Mouse (Mus musculus) cerebellum, postnatal 25 days (tissue): Measurements from ENCODE around the gene Ecm1.
"Not testable (repeated sequence)": the region's sequence is repeated elsewhere in the genome, so short reads cannot be mapped to it uniquely, and the experiment has no call there.

Source experiments
- DNase-seq, 2 experiments: peaks; one replicate each; pipeline ENCODE4 v3.0.0; 2021; ENCODE audit warnings: mixed read lengths in 2 of 2

The Ecm1 gene

DNA sequence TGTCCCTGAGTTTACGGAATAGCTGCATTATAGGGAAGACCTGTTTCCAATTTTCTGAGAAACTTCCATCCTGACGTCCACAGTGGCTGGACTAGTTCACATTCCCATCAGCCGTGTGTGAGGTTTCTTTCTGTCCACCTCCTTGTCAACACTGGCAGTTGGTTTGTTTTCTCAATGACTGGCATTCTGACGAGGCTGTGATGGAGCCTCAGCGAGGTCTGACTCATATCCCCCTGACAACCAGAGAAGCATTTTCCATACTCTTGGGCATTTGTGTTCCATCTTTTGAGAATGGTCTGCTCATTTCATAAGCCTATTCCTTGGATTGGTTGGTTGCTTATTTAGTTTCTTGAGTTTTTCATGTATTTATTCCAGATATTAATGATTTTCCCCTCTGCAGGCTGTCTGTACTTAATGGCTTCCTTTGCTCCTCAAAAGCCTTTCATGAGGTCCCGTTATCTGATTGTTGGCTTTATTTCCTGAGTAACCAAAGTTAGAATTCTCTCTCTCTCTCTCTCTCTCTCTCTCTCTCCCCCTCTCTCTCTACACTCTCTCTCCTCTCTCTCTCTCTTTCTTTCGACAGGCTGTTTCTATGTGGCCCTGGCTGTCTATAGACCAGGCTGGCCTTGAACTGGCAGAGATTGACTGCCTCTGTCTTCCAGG lies 12.5 kb downstream of the Ecm1 start:
- DNase-seq, result no peak

DNA sequence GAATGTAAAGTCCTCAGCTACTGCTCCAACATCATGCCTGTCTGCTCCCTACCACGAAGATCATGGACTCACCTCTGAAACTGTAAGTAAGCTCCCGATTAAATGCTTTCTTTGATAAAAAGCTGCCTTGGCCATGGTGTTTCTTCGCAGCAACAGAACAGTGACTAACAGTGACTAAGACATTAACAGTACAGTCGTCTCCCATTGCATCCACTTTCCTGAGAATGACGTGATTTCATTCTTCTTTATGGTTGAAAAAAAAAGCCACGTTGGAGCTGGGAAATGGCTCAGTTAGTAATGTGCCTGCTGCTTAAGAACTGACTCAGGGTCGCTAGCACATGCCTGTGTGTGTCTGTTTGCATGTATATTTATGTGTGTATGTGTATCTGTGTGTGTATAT lies 13.5 kb downstream of the Ecm1 start:
- DNase-seq, result no peak

GRCm38 (mm10) chr3:95722386-95722785 lies 17.0 kb downstream of the Ecm1 start:
- no peak for DNase-seq

- DNase-seq, result no peak
Observed at GRCm38 (mm10) chr3:95718153-95718552, 21.2 kb downstream of the Ecm1 start.

- no peak for DNase-seq
Observed at GRCm38 (mm10) chr3:95716075-95716474, 23.3 kb downstream of the Ecm1 start.

DNA sequence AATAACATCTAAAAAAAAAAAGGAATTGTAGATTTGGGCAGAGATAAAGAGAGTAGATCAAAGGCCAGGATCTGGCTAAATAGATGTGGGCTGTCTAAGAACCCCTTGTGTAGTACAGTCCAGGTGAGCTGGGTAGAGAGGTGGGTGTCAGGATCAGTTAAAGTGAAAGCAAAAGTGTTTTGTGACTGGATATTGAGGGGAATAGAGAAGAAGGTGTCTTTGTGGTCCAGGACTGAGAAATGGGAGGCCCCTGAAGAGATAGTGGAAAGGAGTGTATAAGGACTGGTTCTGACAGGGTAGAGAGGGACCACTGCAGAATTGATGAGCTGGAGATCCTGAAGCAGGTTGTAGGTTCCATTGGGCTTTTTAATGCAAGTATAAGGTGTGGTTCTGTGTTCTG lies 29.4 kb downstream of the Ecm1 start:
- no peak for DNase-seq

- DNase-seq, result no peak
Observed at GRCm38 (mm10) chr3:95709044-95709443, 30.3 kb downstream of the Ecm1 start.

DNA sequence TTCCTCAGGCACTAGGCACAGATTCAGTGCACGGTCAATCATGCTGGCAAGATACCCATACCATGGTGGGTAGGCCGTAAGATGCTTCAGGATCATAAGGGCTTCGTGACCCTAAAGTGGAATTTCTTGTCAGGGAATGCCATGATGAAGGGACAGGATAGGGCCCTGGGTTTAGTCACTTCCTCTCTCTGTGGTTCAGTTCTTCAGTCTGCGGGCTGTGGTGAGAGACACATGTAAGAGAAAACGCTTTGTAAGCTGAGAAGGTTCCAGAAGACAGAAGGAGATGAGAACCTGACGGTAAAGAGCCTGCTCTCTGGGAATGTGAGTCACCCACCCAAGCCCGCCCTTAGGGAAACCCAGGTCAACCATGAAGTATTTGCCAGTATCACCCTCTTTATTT lies 31.9 kb downstream of the Ecm1 start:
- DNase-seq, result no peak

- no peak for DNase-seq
Observed at GRCm38 (mm10) chr3:95706273-95706672, 33.1 kb downstream of the Ecm1 start.

DNA sequence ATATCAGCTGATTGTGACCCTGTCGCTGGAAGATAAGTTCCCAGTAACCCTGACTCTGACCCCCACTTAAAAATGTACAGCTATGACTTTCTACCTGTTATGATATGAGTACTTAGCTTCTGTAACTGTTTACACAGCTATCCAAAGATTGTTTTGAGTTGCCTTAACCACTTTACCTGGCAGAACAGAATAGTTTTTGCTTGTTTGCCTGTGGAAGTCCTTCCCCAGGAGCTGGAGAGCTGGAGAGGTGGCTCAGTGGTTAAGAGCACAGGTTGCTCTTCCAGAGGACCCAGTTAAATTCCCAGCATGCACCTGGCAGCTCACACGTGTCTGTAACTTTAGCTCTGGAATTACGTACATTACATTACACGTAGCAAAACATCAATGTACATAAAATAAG lies 34.8 kb downstream of the Ecm1 start:
- no peak for DNase-seq

DNA sequence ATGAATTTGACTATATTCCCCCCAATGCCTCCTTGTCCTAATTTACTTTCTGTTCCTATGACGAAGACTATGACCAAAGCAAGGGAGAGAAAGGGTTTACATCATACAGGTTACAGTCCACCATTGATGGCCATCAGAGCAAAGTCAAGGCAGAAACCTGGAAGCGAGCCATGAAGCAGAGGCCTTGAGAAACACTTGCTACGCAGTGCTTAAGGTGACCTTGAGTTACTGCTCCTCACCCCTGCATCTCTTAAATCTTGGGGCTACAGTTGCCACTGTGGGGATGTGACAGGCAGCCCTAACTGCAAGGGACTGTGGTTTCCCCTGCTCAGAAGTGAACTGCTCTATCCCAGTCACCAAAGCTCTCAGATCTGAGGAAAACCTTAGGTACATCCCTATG lies 36.1 kb downstream of the Ecm1 start:
- DNase-seq, result no peak

GRCm38 (mm10) chr3:95701877-95702540 lies 37.4 kb downstream of the Ecm1 start:
- peak; percentile 63 to 79 for DNase-seq

- DNase-seq, result no peak
Observed at GRCm38 (mm10) chr3:95701085-95701484, 38.3 kb downstream of the Ecm1 start.

- peak; percentile 82 for DNase-seq
Observed at GRCm38 (mm10) chr3:95700233-95700681, 39.1 kb downstream of the Ecm1 start.

GRCm38 (mm10) chr3:95698286-95698685 lies 41.1 kb downstream of the Ecm1 start:
- DNase-seq, result no peak

- no peak for DNase-seq
Observed at GRCm38 (mm10) chr3:95696360-95696759, 43.0 kb downstream of the Ecm1 start.

GRCm38 (mm10) chr3:95695796-95696195 lies 43.6 kb downstream of the Ecm1 start:
- DNase-seq, result no peak

DNA sequence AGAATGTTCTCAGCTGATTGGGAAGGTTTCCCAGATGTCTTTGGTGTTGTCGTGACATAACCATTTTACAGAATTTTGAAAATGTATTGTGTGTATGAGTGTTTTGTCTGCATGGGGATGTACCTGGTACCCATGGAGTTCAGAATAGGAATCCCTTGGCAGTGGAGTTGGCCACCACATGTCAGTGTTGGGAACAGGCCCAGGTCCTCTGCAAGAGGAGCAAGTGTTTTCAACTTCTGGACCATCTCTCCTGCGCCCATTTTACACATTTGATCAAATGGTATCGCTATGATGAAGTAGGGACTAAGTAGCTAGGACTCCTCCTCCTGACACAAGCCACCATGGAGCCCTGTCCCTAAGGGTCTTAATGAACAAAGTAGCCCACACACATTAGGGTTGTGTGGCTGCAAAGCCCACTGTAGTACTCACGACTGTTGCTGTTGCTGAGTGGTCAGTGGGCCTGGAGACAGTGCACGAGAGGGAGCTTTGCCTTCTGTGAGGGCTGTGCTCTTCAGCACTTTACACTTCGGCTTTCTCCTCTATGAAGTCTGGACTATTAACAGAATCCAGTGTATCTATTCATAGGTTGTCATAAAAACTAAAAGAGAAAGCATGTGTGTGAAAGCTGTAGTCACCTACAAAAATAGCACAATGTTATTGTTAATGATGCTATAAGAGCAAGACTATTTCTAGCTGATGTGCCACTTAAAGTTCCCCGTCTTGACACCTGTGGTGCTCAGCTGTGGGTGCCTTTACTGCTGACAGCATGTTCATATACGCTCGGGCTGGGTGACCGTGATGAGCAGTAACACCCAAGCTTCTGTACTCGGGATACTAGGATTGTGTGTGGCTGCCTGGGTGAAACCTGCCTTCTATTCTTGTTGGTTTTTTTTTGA lies 44.3 kb downstream of the Ecm1 start:
- DNase-seq, result no peak

DNA sequence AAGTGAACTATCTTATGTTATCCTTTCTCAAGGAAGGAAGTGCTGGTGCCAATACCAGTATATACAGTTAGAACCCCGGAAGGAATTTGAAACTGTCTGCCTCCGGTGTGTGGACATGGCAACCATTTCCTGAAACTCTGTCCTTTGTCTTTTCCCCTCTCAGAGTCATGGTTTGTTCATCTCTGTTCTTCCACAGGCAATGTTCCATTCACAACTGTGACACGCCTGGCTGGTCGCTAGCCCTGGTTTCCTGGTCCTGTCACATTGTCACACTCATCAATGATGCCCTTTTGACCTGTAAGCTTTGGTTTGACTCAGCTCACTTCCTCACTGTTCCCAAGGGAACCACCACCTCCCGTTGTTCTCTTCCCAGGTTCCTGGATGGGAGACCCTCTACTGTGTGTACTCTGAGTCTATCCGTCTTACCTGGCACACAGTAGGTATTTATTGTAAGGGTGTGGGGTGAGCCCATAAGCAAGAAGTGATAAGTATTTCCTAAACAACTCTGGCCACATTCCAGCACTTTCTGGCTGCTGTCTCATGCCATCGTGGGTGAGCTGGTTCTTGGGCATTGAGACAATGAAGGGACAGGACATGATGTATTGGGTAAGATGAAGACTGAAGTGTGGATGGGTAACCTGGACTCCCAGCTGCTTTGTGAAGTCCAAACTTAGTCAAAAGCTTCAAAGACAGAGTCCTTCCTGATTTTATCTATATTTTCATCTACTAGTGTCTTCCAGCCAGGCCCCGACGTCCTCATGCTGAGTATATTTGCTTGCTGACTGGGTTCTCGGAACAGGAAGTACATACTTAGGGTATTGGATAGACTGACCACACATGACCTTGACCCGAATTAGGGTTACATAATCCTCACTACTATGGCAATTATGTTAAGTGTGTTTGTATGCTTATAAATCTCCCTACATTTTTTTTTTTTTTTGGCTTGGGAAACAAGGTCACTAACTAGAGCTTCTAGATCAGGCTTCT lies 45.3 kb downstream of the Ecm1 start:
- no peak for DNase-seq

- DNase-seq, result no peak
Observed at GRCm38 (mm10) chr3:95692677-95693076, 46.7 kb downstream of the Ecm1 start.

DNA sequence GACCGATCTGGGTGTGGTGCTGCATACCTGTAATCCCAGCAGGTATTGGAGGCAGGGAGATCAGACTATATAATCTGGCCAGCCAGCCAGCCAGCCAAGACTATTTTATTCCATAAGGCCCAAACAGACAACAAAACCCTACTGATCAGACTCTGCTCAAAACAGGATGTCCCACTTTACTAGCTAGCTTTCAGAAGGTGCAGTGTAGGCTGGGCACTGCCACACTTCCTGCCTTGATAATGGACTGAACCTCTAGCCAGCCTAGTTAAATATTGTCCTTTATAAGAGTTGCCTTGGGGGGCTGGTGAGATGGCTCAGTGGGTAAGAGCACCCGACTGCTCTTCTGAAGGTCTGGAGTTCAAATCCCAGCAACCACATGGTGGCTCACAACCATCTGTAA lies 48.8 kb downstream of the Ecm1 start:
- DNase-seq, result not testable (repeated sequence)

- DNase-seq, result no peak
Observed at GRCm38 (mm10) chr3:95689940-95690339, 49.4 kb downstream of the Ecm1 start.
